Mouse (Mus musculus) spleen, adult 12 weeks (tissue): ENCODE results near the gene Nup210l.
A peak's percentile ranks its signal among the peaks of the same experiment; 100 is the strongest.

Experiments
- DNase-seq: peaks from one replicate; pipeline ENCODE4 v3.0.0; 2022; ENCODE audit warnings: low spot score

The Nup210l gene

DNA sequence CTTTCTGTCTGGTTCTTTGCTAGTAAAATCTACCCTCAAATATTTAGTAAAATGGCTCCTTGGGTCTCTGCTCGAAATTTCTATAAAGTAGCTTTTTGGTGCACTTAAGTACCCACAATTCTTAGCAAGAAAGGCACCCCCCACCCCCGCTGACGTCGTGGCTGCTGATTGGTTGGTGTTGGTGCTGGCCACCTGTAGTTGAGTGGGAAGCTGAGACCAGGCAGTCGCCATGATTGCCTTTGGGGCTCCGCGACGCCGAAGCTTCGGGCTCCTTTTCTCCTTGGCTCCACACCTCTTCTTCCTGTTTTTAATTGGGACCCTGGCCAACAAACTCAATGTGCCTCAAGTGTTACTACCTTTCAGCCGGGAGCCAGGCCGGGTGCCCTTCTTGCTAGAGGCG lies at the start of gene Nup210l:
Gene Nup210l (plus strand): TSS at position 195 of the 400 bp plus-strand sequence.
- no peak for DNase-seq

- no peak for DNase-seq
Measured at GRCm38 (mm10) chr3:90061549-90061948, 42.4 kb upstream of the Nup210l start.

- DNase-seq = no peak
Measured at GRCm38 (mm10) chr3:90062539-90062938, 41.4 kb upstream of the Nup210l start.

- DNase-seq = no peak
Measured at GRCm38 (mm10) chr3:90064383-90064782, 39.5 kb upstream of the Nup210l start.

GRCm38 (mm10) chr3:90065553-90065952 lies 38.4 kb upstream of the Nup210l start:
- peak; percentile 33 for DNase-seq

- no peak for DNase-seq
Measured at GRCm38 (mm10) chr3:90067851-90068250, 36.1 kb upstream of the Nup210l start.

DNA sequence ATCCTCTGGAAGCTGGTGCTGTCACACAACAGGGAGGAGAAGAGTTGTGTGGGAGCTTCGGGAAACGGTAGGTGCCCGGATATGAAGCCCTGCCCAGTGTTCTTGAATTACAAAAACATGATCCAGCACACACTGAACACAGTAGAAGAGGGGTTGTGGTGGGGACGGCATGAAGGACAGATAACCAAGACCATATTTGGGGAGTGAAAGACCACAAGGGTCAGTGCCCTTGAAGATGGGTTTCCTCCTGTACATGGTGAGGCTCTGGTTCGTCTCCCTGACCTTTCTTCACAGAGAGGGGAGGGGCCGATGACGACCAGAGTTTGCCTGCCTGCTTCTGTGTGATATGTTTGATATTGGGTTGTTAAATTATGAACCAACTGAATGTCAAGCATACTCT lies 34.2 kb upstream of the Nup210l start:
- DNase-seq = no peak

GRCm38 (mm10) chr3:90072294-90072693 lies 31.6 kb upstream of the Nup210l start, which contains the start of gene Tpm3:
TSS of gene Tpm3 (plus strand) at chr3:90072649.
- DNase-seq = no peak

- DNase-seq = peak; percentile 65
Measured at GRCm38 (mm10) chr3:90076921-90077716, 26.8 kb upstream of the Nup210l start.

GRCm38 (mm10) chr3:90078224-90078623 lies 25.7 kb upstream of the Nup210l start:
- DNase-seq = no peak

DNA sequence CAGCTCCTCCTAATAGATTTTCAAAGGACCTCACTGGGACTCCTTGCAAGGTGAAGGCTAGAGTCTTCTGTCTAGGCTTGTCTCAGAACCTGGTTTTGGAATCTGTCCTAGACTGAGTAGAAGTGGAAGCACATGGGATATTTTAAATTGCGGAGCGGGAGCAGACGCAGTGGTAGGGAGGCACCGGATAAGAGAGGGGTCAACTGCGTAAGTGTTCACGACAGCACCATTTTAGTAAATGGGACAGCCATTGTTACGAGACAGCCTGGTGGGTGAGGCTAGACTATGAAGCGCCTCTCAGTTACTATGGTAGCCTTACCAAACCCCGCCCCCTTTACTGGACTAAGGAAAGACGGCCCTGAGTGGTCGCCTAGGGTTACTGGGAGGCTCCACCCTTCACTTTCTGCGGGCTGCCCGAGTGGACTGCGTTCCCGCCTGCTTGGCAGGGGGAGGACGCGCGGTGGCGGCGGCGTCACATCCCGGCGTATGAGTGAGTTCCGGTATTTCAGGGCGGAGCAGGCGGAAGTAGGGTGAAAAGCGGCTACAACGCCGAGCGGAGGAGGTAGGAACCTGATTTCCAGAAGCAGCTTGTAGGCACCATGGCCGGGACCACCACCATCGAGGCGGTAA lies 24.7 kb upstream of the Nup210l start:
- DNase-seq = peak; percentile 86

GRCm38 (mm10) chr3:90079763-90080497 lies 24.0 kb upstream of the Nup210l start:
- DNase-seq = peak; percentile 72

- DNase-seq = no peak
Measured at GRCm38 (mm10) chr3:90080498-90080863, 23.5 kb upstream of the Nup210l start.

DNA sequence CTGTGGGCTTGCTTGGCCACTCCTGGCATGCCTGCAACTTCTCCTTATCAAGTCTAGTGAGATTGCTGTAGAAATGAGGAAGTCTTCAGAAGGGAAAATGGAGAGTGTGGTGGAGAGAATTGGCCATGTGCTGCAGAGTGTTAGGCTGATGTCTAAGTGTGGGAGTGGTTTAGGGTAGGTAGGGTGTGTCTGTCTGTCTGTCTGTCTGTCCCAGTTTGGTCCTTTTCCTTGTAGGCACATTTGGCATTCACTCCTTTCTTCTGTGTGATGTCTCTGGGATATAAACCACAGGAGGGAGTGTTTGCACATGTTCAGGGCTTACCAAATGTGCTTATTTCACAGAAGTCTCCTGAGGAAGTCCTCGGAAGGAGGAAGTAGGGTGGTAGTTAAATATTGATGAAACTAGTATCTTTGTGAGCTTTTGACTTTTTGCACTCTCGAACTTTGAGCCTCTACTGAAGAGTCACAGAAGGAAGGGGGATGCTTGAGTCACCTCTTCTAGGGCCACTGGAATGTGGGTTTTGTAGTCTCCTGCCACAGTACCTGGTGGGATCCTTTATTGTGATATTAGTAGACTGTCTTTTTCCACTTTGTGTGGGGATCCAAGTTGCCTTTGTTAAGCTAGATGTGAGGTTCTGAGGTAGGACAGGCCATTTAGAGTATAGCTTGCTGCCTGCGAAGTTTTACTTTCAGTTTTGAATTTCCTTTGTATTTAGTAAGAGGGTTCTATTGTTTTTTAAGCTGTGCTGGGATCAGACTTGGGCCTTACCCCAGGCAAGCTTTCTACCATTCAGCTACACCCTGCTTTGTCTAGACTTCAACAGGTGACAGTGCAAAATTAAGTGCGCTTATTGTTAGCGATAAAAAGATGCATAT lies 22.3 kb upstream of the Nup210l start:
- peak; percentile 19 for DNase-seq

DNA sequence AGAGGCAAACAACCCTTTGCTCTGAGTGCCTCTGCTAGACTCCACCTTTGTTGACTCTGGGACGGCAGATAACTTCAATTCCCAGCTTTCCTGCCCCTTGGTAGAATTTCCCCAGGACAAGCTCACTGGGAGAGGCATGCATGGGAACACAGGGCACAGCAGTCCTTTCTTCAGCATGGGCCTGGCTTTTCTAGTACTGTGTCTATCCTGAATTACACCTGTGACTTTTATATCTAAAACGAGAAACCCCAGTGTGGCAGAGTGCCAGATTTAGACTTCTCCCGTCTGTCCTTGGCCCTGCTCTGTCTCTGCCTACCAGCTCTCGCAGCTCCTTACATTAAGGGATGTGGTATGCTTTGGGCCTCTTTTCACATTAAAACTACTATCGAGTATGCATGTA lies 20.9 kb upstream of the Nup210l start:
- DNase-seq = no peak

DNA sequence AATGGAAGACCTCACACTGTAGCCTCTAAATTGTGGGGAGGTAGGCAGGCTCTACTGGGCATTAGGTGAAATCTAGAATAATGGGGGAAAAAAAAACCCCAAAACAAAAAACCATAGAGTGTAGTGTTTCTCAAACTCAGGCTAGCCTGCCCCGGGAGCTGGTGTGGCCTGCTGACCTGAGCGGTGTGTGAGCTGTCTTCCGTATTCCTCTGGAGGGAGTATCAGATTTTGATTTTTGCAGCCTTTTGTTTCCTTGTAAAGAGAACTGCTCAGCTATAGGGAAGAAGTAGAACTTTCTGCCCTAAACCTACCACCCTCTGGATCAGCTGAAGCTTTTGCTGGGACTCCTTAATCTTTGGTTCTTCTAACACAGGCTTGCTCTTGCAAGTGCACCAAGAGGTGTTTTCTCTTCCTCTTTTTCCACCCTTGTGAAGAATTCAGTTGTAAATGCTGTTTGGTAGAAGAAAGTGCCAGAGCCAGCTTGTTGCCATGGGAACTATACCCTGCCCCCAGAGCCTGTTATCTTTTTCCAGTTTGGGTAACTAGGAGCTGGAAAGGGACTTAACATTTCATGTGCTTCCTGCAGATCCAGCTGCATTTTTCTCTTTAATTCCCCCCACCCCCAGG lies 20.1 kb upstream of the Nup210l start:
- DNase-seq = no peak

- no peak for DNase-seq
Measured at GRCm38 (mm10) chr3:90084790-90085189, 19.1 kb upstream of the Nup210l start.

- DNase-seq = no peak
Measured at GRCm38 (mm10) chr3:90085281-90085680, 18.7 kb upstream of the Nup210l start.

- no peak for DNase-seq
Measured at GRCm38 (mm10) chr3:90086068-90086467, 17.9 kb upstream of the Nup210l start.

- DNase-seq = no peak
Measured at GRCm38 (mm10) chr3:90088617-90089016, 15.3 kb upstream of the Nup210l start.

DNA sequence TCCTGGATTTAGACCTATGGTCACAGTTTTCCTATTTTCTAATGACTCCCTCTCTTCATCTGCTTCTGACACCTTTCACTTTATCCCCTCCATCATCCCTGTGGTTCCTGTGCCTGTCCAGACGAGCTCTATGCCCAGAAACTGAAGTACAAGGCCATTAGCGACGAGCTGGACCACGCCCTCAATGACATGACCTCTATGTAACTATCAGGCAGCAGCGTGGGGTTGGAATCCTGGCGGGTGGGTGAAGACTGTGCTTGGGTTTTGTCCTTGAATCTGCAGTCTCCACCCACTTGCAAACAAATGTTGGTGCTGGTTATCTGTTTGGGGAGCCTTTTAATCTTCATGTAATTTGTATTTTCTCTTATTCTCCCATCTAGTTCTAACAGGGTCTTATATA lies 13.0 kb upstream of the Nup210l start:
- DNase-seq = no peak
